Mouse (Mus musculus) myocyte (in vitro differentiated cells): ENCODE results near the gene Col8a2.

Experiments used
- MAX ChIP-seq: IDR thresholded peaks from one replicate; pipeline ENCODE4 v1.6.1; 2011; ENCODE audit warnings: low read depth, mild to moderate bottlenecking, control low read depth
- MYOD1 ChIP-seq, 3 experiments: IDR thresholded peaks; one replicate each; pipeline ENCODE4 v1.6.1; 2011; ENCODE audit warnings: control low read depth in 2 of 3, low read depth in 2 of 3, mild to moderate bottlenecking in 2 of 3, moderate library complexity in 1 of 3; ENCODE audit not compliant: insufficient read length in 2 of 3, control insufficient read depth in 1 of 3
- MYOG ChIP-seq, 3 experiments: IDR thresholded peaks; one replicate each; pipeline ENCODE4 v1.6.1; 2011; ENCODE audit warnings: control low read depth in 2 of 3, low read depth in 2 of 3, mild to moderate bottlenecking in 2 of 3; ENCODE audit not compliant: insufficient read length in 2 of 3, control insufficient read depth in 1 of 3, insufficient read depth in 1 of 3
- POLR2A ChIP-seq: IDR thresholded peaks from one replicate; pipeline ENCODE4 v1.6.1; 2011; ENCODE audit warnings: low read depth, mild to moderate bottlenecking, control low read depth, moderate library complexity; ENCODE audit not compliant: insufficient read length
- POLR2AphosphoS2 ChIP-seq: IDR thresholded peaks from one replicate; pipeline ENCODE4 v1.6.1; 2011; ENCODE audit warnings: low read depth, control low read depth; ENCODE audit not compliant: insufficient read length
- USF1 ChIP-seq: IDR thresholded peaks from one replicate; pipeline ENCODE4 v1.6.1; 2011; ENCODE audit warnings: low read depth, mild to moderate bottlenecking, control low read depth, moderate library complexity

- TF ChIP-seq POLR2AphosphoS2 (no peak), POLR2A (no peak), MYOD1 (IDR thresholded peaks at IDR 0.05; ENCODE audit: control insufficient read depth in 1 of 3, insufficient read length in 2 of 3, low read depth in 2 of 3) (no peak), USF1 (no peak), MYOG (IDR thresholded peaks at IDR 0.05; ENCODE audit: control insufficient read depth in 1 of 3, insufficient read depth in 1 of 3, insufficient read length in 2 of 3, low read depth in 2 of 3) (no peak), MAX (no peak)
These were observed 856 bp downstream of the Col8a2 start for GRCm38 (mm10) chr4:126287302-126287995.
